Mouse (Mus musculus) cerebellum, adult 11-12 months (tissue): Measurements from ENCODE around the gene Atp8b4.
"Not testable (repeated sequence)": the region's sequence is repeated elsewhere in the genome, so short reads cannot be mapped to it uniquely, and the experiment has no call there.

ENCODE experiments used
- DNase-seq: peaks from one replicate; pipeline ENCODE4 v3.0.0; 2022

Atp8b4 gene

DNA sequence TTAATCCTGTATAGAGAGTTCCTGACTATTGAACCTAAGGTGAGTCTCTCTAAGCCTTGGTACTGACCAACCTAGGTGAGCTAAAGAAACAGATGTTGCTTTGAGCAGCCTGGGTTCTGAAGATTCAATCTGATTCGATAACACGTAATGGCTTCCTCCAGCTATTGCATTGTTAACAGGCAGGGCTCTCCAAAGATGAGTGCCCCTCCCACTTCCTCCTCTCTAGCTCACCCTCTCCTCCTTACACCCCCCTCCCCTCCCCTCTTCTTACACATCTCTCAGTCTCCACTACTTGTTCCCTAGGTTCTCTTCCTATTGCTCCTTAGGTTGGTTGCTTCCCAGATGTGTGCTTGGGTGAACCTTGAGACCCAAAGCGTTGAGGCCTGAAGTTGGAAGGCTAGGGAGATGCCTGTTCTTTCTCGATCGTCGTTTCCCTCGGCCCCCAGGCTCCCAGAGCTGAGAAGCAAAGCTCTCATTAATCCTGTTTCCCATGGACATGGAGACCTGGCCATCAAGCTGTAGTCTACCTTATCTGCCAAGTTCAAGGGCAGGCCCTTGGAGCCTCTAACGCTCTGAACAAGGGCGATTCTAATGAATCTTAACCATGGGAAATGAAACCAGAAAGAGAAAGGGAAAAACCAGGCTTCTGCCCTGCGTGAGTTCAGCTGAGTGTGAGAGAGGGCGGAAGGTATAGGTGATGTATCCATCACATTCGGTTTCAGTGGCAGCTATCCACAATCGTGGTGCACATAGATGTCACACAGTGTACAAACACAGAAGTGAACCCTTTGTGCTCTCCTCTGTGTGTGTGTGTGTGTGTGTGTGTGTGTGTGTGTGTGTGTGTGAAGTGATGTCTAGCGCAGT is 4.4 kb downstream of the Atp8b4 start:
- no peak for DNase-seq

DNA sequence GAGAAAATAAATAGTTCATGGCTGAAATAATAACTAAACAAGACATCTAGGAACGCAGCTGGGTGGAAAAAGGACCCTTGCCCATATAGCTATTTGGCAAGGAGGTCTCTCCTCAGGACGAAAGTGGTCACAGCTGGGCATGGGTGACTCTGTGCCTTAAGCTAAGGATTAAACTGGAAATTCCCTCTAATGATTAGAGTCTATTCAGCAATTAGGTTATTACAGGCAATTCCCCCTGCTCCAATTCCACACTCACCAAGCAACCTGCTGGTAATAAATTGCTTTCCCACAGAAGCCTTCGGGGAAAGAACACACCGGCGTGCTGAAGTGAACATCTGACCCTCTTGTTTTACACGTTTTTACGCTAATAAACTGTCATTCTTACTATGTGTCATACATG is 5.2 kb downstream of the Atp8b4 start:
- no peak for DNase-seq

DNA sequence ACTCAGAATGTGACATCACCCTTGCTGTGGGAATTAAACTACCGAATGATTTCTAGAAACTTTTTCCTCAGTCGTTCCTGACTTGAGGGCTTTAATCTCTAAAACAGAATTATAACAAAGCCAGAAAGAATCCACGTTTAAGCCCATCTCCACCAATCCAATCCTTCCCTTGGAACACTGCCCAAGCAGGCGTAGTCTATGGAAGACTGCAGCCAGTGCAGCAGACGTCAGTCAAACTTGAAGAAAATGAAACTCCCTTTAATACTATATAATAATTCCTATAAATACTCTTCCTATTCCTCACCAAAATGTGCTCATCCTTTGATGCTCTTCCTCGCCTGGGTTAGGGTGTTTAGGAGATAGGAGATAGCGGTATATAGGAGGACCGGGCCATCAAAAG is 7.2 kb downstream of the Atp8b4 start:
- DNase-seq: no peak

DNA sequence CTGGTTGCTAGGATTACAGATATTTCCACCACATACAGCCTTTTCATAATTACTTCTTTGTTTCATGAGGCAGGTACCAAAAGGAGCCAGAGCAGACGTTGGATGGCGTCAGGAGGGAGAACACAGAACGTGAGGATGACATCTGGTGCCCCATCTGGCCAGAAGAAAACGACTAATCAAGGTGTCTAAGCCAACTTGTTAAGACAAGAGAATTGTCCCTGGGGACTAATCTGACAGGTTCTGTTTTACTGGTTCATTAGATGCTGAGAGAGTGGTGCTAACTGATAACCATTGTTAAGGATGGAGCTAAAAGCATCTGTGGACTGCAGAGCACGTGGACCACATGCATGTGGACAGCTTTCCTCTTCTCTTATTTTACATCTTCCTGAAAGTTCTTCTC is 7.8 kb downstream of the Atp8b4 start:
- DNase-seq: no peak

DNA sequence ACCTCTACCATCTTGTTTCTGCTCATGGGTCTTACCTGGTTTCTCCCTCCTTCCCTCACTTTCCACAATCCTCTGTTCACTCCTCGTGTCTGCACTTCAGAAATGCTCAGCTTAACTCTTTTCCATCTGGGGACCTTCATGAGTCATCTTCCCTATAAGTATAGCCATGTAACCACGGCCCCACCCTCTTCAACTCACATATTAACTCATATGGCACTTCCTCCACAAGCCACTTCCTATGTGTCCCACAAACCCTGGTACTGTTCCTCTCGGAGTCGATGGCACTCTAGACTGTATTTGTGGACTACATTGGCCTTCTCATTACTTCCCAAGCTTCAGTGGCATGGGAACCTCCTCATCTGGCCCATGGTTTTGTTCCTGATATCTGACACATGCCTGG is 9.0 kb downstream of the Atp8b4 start:
- DNase-seq: no peak

DNA sequence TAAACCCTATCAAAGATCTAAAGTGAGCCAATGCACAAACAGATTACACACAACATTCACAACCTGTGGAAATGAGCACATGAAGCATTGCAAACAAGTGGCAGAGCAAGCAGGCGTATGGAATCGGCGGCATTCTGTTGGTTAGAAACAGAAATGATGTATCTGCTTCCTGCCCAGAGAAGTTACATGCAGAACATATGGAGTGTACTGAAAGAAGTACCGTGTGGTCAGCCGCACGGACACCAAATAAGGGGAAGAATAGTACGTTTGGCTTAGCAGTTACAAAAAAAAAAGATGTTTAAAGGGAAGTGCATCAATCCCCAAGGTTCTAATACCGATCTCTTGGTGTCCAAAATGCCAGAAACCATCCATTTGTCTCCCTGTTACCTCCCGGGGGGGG is 9.9 kb downstream of the Atp8b4 start:
- no peak for DNase-seq

DNA sequence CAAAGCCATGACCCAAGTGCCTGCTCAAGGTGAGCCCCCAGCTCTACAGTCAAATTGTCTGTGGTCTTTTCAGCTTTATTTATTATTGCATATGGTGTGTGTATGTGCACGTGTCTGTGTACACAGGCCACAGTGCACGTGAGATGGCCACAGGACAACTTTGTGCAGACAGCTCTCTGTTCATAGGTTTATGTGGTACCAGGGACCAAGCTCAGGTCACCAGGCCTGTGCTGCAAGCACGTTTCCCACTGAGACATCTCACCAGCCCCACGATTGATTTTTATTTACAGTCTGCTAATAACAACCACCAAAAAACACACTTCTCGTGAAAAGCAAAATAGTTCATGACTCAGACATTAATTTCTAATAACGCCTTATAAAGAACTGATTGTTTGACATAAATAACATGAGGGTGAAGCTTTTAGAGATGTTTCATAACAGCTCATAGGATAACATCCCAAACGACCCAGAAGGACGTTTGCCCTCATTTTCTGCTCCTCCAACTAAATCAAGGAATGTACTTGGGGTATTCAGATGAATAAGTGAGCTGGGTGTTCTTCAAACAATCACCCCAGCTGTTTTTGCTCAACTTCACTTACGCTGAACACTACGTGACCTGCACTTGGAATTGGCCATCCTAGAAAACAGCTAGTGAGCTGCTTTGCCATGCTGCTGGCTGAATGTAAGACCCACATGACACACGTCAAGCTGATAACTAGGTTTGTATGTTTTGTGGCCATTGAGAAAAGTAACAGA is 15.0 kb downstream of the Atp8b4 start:
- DNase-seq: no peak

DNA sequence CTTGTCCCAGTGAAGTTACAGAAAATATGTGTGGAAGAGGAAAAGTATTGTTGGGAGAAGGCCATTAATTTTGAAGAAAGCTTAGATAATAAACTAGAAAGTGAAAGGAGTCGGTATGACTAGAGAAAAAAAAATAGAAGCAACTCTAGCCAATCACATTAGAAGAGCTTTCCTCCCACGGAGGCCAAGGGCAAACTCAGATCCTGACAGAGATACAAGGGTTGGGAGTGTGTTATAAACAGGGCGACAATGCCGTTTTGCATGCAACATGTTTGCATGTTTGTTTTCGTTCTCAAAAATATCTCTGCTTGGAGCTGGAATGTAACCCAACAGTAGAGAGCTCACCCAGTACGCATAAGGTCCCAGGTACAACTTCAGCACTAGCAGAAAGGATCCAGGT is 17.1 kb downstream of the Atp8b4 start:
- no peak for DNase-seq

DNA sequence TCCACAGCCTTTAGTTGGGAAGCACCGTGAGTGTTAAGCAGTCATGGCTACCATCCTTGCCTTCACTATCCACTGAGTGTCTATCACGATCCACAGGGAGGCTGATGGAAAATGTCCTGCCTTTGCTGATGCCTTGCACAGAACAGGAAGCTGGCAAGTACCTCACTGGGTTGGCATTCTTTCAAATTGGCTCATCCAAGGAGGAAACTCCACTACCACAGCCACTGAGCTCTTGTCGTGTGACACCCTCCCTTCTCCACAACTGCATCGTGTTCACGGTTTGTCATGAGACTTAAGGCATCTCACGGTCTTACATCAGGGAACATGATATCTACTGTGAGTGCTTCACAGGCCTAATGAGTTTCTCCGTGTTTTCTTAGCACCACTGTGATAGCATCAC is 22.9 kb downstream of the Atp8b4 start:
- DNase-seq: no peak

DNA sequence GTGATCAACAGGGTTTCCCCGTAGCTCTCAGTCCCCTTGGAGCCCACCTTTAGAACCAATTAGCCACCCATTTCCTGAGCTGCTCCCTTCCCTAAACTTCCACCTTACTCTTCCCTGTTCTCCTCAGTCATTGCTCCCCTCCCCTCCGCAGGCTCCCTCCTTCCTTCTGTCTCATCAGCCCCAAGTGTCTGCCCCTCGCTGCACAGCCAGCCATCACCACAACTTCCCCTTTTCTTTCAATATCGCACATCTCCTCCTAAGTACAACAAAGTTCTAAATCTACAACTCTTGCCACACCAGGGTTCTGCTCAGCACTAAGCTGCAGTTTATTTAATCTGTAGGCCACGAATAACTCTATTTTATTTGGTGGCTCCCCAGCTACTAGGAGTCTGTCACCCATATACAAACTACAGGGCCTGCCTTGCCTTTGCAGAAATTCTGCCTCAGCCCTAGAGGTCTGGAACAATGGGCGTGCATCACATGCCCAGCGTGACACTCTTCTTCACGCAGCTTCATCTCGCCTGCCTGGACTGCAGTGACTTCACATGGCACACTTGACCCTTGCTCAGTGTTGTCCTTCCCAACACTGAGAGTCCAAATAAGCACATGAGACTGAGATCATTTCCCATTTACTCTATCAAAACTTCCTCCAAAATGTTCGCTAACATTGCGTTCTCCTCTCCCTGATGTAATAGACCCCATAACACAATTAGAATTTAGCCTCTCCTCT is 24.6 kb downstream of the Atp8b4 start:
- no peak for DNase-seq

DNA sequence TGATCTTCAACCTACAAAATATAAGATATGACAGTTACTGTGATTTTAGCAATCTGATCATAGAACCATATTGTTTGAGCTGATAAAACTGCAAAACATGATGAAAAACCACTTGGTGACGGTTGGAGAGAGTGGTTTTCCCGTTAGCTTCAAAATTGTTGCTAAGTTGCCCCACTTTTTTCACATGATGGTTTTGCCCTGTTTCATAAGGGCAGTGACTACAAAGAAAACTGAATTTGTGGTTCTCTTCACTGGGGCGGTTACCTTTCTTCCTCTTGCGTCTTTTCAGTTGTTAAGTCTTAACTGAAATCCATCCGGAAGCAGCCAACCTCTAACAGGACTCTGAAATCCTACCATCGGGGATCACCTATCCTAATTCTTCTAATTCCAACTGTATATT is 26.5 kb downstream of the Atp8b4 start:
- DNase-seq: no peak

DNA sequence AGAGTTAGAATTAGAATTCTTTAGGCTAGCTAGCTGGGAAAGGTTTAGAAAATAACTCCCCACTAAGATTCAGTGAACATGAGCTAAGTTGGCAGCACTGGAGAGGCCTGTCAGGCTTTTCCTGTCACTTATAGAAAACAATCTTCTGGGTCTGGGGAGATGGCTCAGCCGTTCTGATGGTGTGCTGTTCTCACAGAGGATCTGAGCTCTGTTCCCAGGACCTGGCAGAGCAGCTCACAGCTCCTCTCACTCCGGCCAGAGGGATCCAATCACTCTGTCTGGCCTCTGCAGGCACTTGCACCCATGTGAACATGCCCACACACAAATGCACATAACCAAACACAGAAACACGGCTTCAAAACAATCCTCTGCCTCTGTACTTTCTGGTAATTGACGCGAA is 27.6 kb downstream of the Atp8b4 start:
- DNase-seq: no peak

DNA sequence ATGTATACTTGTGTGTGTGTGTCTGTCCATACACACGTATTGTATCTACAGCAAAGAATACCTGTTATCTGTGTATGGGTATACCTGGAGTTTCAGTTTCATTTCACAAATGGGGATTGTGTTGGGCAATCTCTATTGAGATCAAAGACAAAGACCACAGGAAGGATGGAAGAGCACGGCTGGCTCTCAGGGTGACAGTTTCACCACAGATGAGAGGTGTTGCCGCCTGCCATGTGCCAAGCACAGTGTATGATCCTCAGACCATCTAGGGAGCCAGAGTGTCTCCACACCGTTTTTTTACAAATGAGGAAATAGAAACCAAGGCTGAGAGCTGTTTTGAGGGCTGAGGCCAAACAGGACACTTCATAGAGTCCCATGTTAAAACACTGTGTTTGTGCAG is 32.7 kb downstream of the Atp8b4 start:
- no peak for DNase-seq

DNA sequence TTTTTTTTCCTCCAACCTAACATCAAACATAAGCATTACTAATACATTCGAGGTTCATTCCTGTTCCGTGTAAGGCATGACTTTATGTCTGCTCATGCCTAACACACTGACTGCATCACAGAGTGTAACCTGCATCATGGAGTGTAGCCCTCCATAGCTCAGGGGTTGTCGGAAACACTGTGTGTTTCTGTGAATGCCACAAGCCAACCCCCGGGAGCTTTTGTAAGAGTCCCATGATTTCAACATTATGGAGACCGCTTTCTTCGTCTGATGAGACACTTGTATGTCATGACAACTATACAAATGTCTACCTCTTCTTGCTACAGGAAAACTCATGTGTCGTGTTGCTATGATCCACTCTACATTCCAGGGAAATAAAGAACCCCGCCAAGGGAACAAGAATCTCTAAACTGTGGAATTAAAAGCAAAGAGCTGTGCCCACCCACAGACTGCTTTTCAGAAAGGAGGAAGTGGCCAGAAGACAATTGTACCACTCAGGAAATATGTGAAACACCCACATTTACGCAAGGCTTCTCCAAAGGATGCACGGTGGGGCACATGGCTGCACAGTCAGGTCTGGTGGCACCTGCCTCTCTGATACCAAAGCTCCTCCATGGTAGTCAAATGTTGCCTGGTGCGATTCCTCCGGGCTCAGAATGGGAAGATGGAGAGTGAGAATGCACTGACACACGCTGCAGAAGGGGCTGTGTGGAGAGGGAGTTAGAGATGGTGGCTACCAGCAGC is 33.9 kb downstream of the Atp8b4 start:
- no peak for DNase-seq

DNA sequence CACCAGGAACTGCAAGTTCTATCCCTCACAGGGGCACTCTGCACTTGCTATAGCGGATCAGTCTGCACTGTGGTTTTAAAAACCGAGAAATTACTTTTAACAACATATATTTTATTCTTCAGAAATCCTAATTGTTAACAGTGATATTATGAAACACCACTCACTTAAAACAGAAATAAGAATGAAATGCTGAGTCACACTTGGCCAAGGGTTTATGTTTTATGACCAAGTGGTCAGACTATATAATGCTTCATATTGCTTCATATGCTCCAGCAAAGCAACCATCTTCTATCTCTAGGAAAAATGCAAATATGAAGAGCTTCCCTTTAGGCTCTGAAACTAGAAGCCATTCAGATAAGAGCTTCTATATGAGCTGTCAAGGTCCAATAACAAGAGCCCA is 41.8 kb downstream of the Atp8b4 start:
- DNase-seq: no peak

DNA sequence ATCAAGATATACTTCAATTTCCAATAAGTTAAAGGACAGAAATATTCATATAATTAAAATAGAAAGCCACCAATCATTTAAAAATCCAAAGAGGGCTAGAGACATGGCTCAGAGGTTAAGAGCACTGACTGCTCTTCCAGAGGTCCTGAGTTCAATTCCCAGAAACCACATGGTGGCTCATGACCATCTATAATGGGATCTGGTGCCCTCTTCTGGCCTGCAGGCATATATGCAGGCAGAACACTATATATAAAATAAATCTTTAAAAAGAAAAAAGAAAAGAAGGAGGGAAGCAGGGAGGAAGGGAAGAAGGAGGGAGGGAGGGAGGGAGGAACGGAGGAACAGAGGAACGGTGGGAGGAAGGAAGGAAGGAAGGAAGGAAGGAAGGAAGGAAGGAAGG is 42.7 kb downstream of the Atp8b4 start:
- DNase-seq: not testable (repeated sequence)

DNA sequence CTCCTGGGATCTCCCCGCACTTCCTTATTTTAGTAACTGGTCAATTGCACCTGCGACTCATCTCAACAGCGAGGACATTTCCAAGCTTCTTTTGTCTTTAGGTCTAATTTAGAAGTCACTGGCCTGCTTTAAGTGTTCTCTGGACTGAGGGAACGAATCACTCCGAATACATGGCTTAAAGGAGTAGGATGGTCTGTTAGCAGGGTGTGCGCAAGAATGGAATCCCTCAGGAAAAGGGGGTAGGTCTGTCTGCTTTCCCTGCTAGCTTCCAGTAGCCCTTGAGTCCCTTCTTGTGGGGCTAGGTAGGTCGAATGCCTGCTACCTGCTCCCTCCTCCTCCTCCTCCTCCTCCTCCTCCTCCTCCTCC is 49.6 kb downstream of the Atp8b4 start:
- DNase-seq: no peak

DNA sequence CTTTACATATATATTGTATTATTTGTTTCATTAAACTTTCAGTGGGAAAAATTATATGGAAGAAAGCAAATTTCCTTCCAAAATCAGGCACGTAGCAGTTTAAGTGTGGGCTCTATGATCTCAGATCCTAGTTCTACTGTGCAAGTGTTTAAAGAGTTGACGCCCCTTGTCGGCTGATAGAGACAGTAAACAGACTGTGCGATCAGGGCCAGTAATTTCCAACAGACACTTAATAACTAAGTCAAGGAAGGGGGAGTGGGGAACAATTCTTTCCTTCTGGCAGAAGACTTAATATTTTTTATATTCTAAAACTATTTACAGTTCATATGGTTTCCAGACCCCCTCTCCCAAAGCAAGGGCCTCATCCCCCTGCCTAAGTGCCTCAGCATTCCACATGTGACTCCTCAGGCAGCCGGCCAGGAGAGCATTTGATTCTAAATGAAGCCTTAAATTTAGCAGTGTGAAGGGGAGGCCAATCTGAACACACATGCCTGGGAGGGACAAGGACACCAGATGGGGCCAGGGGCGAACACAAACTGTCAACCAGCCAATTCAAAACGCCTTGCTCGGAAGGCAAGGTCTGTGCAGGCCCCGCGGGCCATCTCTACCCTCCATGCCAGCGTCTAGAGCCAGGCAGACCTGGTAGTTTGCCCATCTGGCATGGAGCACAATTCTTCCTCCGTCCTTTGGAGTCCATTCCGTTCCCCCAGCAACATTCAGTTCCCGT is 50.1 kb downstream of the Atp8b4 start:
- DNase-seq: peak; percentile 34

DNA sequence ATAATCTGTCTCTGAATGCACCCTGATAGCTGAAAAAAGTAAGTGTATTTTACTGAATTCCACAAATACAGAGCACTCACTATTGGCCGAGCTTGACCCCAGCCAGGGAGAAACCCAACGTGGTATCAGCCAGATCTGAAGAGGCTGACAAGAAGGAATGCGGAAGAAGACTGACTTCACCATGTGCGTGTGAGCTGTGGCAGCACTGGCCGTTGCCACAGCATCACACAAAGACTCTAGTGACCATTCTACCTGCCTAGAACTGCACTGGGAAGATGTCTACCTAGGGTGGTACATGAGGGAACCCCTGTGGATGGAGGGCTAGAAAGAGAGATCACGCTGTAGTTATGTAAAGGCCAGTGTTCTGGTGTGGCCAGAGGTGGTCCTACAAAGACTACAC is 55.4 kb downstream of the Atp8b4 start:
- DNase-seq: no peak

DNA sequence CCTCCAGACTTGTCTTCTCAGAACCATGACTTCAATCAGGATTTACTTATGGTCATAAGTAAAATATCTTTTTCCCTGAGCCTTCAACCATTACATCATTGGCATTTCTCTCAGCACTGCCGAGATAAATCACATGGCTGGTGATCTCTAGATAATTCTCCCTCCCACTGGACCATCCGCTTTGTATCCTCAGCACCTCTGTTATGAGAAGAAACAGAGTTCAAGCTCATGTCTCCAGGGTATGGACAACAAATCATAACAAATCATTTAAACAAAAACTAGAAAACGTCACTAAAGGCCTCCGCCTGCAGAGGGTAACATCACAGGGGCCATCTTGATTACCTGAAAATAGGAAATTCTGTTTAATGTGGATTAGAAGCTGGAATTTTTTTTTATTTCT is 58.9 kb downstream of the Atp8b4 start:
- DNase-seq: no peak

DNA sequence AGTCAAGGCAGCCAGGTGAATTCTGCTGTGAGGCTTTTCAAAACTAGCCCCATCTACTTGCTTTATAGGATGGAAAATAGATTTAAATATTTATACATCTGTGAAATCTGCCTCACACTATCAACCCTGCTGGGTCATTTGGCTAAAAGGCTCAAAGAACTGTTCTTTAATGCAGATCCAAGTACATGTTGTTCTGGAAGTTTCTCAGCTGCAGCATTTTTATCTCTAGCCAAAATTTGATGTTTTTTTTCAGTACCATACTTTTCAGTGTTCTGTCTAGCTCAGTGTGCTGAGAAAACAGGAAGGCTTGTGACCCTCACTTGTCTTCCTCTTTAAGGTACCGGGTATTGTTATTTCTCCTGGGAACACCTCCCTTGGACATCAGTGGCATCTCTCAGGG is 65.8 kb downstream of the Atp8b4 start:
- no peak for DNase-seq

DNA sequence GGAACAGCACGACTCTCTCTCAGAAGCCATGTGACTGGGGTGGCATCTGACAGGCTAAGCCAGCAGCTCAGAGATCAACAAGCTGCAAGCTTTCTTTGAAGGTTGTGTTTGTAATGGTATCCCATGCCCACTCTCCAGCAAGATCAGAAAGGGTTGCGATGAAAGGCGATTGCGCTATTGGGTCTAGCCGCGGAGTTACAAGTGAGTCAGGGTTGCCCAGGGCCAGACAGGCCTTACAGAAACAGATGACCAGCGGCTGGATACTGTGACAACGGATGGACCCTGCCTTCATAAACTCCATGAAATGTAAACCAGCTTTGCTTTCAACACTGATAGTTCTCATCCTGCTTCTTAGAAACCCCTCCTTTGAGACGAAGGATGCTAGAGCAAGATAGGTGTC is 66.2 kb downstream of the Atp8b4 start:
- DNase-seq: no peak
